Mouse (Mus musculus) intestine, postnatal 0 days (tissue): ENCODE results near the gene Limk2. TPM values are rescaled to one million over a fixed set of nuclear protein-coding genes. Genes with fewer than 3 reads are reported as not detected.

Experiments
- ATAC-seq: fragments of 200-750 bp; cut with Nextera tagmentation; 2 replicates; pipeline ENCODE4 v1.8.0; 2017; ENCODE audit warnings: mild to moderate bottlenecking, moderate TSS enrichment, moderate library complexity
- H3K27ac ChIP-seq: fragments of 300-500 bp; sonication (generic); 2 replicates; pipeline ENCODE4 v1.5.1; 2014; ENCODE audit warnings: mild to moderate bottlenecking, low read depth, low read length, moderate library complexity
- H3K27me3 ChIP-seq: fragments of 300-500 bp; sonication (generic); replicated peaks from 2 replicates; pipeline ENCODE4 v1.6.1; 2014; ENCODE audit warnings: low read length, mixed read lengths; ENCODE audit not compliant: control insufficient read depth, insufficient read depth
- H3K36me3 ChIP-seq: fragments of 300-500 bp; sonication (generic); 2 replicates; pipeline ENCODE4 v1.6.1; 2014; ENCODE audit warnings: mild to moderate bottlenecking, moderate library complexity; ENCODE audit not compliant: control insufficient read depth, insufficient read depth
- H3K4me1 ChIP-seq: fragments of 300-500 bp; sonication (generic); replicated peaks from 2 replicates; pipeline ENCODE4 v1.6.1; 2014; ENCODE audit warnings: antibody characterized with exemption, low read length, mixed read lengths; ENCODE audit not compliant: control insufficient read depth, insufficient read depth
- H3K4me2 ChIP-seq: fragments of 300-500 bp; sonication (generic); replicated peaks from 2 replicates; pipeline ENCODE4 v1.6.1; 2014; ENCODE audit warnings: low read depth, mild to moderate bottlenecking, moderate library complexity
- H3K4me3 ChIP-seq: fragments of 300-500 bp; sonication (generic); 2 replicates; pipeline ENCODE4 v1.5.1; 2014; ENCODE audit warnings: low read depth, low read length
- H3K9ac ChIP-seq: fragments of 300-500 bp; sonication (generic); 2 replicates; pipeline ENCODE4 v1.6.1; 2014; ENCODE audit warnings: mild to moderate bottlenecking, low read depth, low read length
- H3K9me3 ChIP-seq: fragments of 300-500 bp; sonication (generic); 2 replicates; pipeline ENCODE4 v1.6.1; 2016; ENCODE audit warnings: mixed run types; ENCODE audit not compliant: control insufficient read depth
- CTCF ChIP-seq: sonication (generic); IDR thresholded peaks from 2 replicates; pipeline ENCODE4 v1.5.1; 2016; ENCODE audit warnings: low read depth, mild to moderate bottlenecking, control low read depth, antibody characterized with exemption, moderate library complexity
- WGBS: fragments of 180-500 bp; shearing (Covaris S2); extraction: QIAGEN DNeasy Blood & Tissue Kit; methylation state at CpG from one replicate; pipeline ENCODE4 v1.1.7; 2014; 5-methylcytosine and 5-hydroxymethylcytosine counted together
- polyA plus RNA-seq: library from polyadenylated mRNA; unstranded; fragments of >200 nt; fragmentation: Nextera tagmentation; extraction: Ambion mirVana; gene quantifications from 2 replicates; pipeline ENCODE4 v1.2.1, GENCODE M21; 2015

The Limk2 gene
- polyA plus RNA-seq, 1 experiment from 2014 or later, result 68.4 TPM

DNA sequence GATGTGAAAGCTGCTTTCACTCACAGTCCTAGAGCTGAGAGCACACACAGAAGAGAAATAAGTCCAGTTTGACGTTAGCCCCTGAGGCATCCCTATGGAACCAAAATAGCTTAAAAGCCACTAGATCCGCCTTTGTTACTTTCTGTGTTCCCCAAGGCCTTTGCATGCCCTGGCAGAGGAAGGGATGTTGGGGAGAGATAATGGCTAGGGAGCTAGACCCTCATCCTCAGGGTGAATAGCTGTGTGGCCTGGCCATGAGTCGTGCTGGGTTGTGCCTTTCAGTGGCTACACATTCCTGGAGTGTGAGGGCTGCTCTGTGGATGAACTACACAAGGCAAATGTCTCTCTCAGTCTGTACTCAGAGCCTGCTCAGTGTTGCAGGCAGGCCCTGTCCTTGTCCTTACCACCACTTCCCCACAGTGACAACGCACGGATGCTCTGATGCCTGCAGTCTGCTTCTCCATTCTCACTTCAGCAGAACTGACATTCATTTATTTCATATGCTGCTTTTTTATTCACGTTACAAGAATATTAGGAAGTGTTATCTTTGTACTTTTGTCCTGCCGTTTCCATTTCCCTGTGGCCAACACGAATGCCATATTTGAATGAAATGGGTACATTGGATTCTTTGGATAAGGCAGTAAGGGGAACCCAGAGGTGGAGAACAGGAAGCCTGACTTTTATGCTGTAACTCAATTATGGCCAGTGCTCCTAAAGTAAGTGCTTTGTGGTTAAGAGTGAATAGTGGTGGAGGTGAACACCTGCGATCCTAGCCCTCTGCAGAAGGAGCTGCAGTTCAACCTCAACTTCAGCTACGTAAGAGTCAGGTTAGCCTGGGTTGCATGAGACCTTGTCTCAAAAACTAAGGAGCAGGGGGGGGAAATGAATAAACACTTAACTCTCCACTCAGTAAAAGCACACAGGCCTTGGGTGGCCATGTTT lies 110.8 kb downstream of the Limk2 start:
- Histone ChIP-seq H3K9ac (no peak overlapping the region), H3K4me3 (no peak overlapping the region), H3K27ac (no peak overlapping the region), H3K9me3 (no peaks in the 10 kb centered on the region), H3K4me2 (no peak overlapping the region), H3K36me3 (peaks cover 72% of the 10 kb centered on the region), H3K27me3 (no peaks in the 10 kb centered on the region), H3K4me1 (no peaks in the 10 kb centered on the region)
- no peak for TF ChIP-seq CTCF
- ATAC-seq, result no peak
- WGBS, result 86% methylated on average over 10 of the region's 10 CpGs

DNA sequence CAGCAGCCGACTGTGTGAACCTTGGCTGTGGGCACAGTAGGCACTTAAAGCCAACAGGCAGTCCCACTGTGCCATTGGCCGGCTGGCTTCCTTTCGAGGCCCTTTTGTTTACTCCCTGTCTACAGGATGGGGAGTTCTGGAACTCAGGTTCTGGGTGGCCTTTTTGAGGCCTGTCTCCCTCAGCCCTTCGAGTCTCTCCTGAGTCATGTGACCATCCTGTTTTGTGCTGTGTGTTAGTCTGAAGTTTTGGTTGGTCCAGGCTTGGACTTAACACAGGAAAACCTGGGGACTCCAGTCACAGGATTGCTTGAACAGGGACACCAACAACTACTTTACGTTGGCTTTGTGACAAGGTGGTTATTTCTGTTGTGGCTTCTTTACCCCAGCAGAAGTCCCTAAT lies 112.9 kb downstream of the Limk2 start:
- no peak overlapping the region for H3K4me2 ChIP-seq
- peaks cover 67% of the 10 kb centered on the region for H3K36me3 ChIP-seq
- H3K4me1 ChIP-seq, result 0 out of 2 replicates have a peak, but pooled peaks cover 3% of the 10 kb centered on the region
- no peak for TF ChIP-seq CTCF
- 51% methylated on average over 5 of the region's 5 CpGs for WGBS
- ATAC-seq, result no peak
- no peak overlapping the region for H3K27ac ChIP-seq
- no peaks in the 10 kb centered on the region for H3K9me3 ChIP-seq
- no peak overlapping the region for H3K9ac ChIP-seq
- H3K27me3 ChIP-seq, result no peaks in the 10 kb centered on the region
- no peak overlapping the region for H3K4me3 ChIP-seq

DNA sequence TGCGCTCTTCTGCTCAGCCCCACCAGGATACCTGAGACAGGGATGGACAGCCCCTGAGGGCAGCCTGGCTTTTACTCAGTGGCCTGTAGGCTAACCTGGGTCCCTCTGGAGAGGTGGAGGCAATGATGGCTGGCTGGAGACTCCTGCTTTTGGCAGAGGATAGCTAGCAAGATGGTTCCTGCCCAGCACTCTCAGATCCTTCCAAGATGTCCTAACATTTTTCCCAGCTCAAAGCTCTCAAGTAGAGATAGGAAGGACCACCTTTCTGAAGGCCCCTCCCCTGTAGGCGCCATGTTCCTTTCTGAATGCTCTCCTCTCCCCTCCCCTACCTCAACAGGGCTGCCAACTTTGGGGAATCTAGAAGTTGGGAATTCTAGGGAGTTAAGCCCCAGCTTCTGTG lies 114.3 kb downstream of the Limk2 start:
- Histone ChIP-seq H3K4me1 (0 out of 2 replicates have a peak, but pooled peaks cover 3% of the 10 kb centered on the region), H3K36me3 (peaks cover 56% of the 10 kb centered on the region), H3K4me3 (no peak overlapping the region), H3K27me3 (no peaks in the 10 kb centered on the region), H3K9me3 (no peaks in the 10 kb centered on the region), H3K27ac (no peak overlapping the region), H3K4me2 (no peak overlapping the region), H3K9ac (no peak overlapping the region)
- TF ChIP-seq CTCF, result no peak
- WGBS, result 88% methylated on average over 2 of the region's 2 CpGs
- ATAC-seq, result no peak

Other genes starting within 250 kb of the Limk2 start
- gene Sfi1, start 215.7 kb downstream of the Limk2 start, polyA plus RNA-seq, result 4.0 and 5.4 TPM in 2 replicates
- 14.3 and 14.8 TPM in 2 replicates for gene Eif4enif1, start 206.8 kb downstream of the Limk2 start, polyA plus RNA-seq
- 85.5 and 93.7 TPM in 2 replicates for gene Drg1, start 142.8 kb downstream of the Limk2 start, polyA plus RNA-seq
- 10.7 and 12.1 TPM in 2 replicates for gene Patz1, start 120.3 kb downstream of the Limk2 start, polyA plus RNA-seq
- 6.5 and 6.8 TPM in 2 replicates for gene Pik3ip1, start 78.8 kb downstream of the Limk2 start, polyA plus RNA-seq
- gene Rnf185, start 43.2 kb upstream of the Limk2 start, polyA plus RNA-seq, result 31.1 and 32.0 TPM in 2 replicates
- gene Pla2g3, start 79.1 kb upstream of the Limk2 start, polyA plus RNA-seq, result 0.17 and 0.30 TPM in 2 replicates
- gene Inpp5j, start 95.6 kb upstream of the Limk2 start, polyA plus RNA-seq, result 6.8 and 6.9 TPM in 2 replicates
- 283 and 284 TPM in 2 replicates for gene Selenom, start 105.5 kb upstream of the Limk2 start, polyA plus RNA-seq
- gene Smtn, start 131.4 kb upstream of the Limk2 start, polyA plus RNA-seq, result 75.1 and 82.9 TPM in 2 replicates
- 5.9 and 6.8 TPM in 2 replicates for gene Morc2a, start 240.0 kb upstream of the Limk2 start, polyA plus RNA-seq